Mouse (Mus musculus) stomach, embryonic 14.5 days (tissue): Measurements from ENCODE around the gene 4930550C14Rik. TPM values are rescaled to one million over a fixed set of nuclear protein-coding genes. Genes with fewer than 3 reads are reported as not detected.

Source experiments
- ATAC-seq: fragments of 200-750 bp; cut with Nextera tagmentation; 2 replicates; pipeline ENCODE4 v1.8.0; 2017; ENCODE audit warnings: low read depth, moderate TSS enrichment; ENCODE audit not compliant: insufficient number of reproducible peaks, insufficient read depth, low FRiP score
- H3K27ac ChIP-seq: fragments of 300-500 bp; sonication (generic); 2 replicates; pipeline ENCODE4 v1.5.1; 2014; ENCODE audit warnings: mild to moderate bottlenecking, low read length, moderate library complexity, mixed read lengths
- H3K27me3 ChIP-seq: fragments of 300-500 bp; sonication (generic); 2 replicates; pipeline ENCODE4 v1.6.1; 2014; ENCODE audit warnings: low read length, control low read depth, mixed read lengths; ENCODE audit not compliant: control insufficient read depth, insufficient read depth
- H3K36me3 ChIP-seq: fragments of 300-500 bp; sonication (generic); 2 replicates; pipeline ENCODE4 v1.6.1; 2014; ENCODE audit warnings: mild to moderate bottlenecking, control low read depth, low read length, moderate library complexity, mixed read lengths; ENCODE audit not compliant: control insufficient read depth, insufficient read depth
- H3K4me1 ChIP-seq: fragments of 300-500 bp; sonication (generic); 2 replicates; pipeline ENCODE4 v1.6.1; 2014; ENCODE audit warnings: low read length, control low read depth, mixed read lengths; ENCODE audit not compliant: control insufficient read depth, insufficient read depth
- H3K4me2 ChIP-seq: fragments of 300-500 bp; sonication (generic); replicated peaks from 2 replicates; pipeline ENCODE4 v1.6.1; 2014; ENCODE audit warnings: low read depth, low read length, control low read depth
- H3K4me3 ChIP-seq: fragments of 300-500 bp; sonication (generic); 2 replicates; pipeline ENCODE4 v1.5.1; 2014; ENCODE audit warnings: low read depth, low read length, control low read depth
- H3K9ac ChIP-seq: fragments of 300-500 bp; sonication (generic); replicated peaks from 2 replicates; pipeline ENCODE4 v1.6.1; 2014; ENCODE audit warnings: low read depth, mild to moderate bottlenecking, control low read depth, low read length, moderate library complexity, mixed read lengths
- H3K9me3 ChIP-seq: fragments of 300-500 bp; sonication (generic); 2 replicates; pipeline ENCODE4 v1.6.1; 2016; ENCODE audit warnings: low read depth, low read length, control low read depth; ENCODE audit not compliant: control insufficient read depth
- WGBS: fragments of 180-500 bp; shearing (Covaris S2); extraction: QIAGEN DNeasy Blood & Tissue Kit; methylation state at CpG from one replicate; pipeline ENCODE4 v1.1.7; 2014; 5-methylcytosine and 5-hydroxymethylcytosine counted together
- polyA plus RNA-seq: library from polyadenylated mRNA; unstranded; fragments of >200 nt; fragmentation: Nextera tagmentation; extraction: Ambion mirVana; gene quantifications from 2 replicates; pipeline ENCODE4 v1.2.1, GENCODE M21; 2014

4930550C14Rik gene
- polyA plus RNA-seq, 1 experiment from 2014 or later: 0.61 TPM

DNA sequence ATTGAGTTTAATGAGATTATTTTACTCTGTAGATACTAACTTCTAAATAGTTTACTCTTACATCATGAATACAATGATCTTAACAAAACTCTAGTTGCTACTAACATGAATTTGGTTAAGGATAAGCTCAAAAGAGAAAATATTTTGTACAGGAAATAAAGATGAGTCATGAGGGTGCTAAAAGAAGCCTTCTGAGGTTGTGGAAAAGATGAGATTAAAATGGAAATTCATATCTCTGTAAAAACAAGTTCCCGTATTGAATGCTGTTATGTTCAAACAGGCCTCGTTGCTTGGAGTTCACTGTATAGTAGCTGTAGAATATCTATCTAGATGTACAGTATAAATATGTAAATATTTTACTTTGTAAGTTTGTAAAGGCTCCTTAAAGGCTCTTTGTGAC is 21.5 kb upstream of the 4930550C14Rik start:
- ATAC-seq: no peak
- no peaks in the 10 kb centered on the region for H3K27me3 ChIP-seq
- WGBS: 75% methylated on average over 2 of the region's 2 CpGs
- H3K4me3 ChIP-seq: no peak overlapping the region
- no peaks in the 10 kb centered on the region for H3K9me3 ChIP-seq
- H3K27ac ChIP-seq: no peak overlapping the region
- H3K4me2 ChIP-seq: no peak overlapping the region
- no peaks in the 10 kb centered on the region for H3K36me3 ChIP-seq
- H3K4me1 ChIP-seq: peaks cover 7% of the 10 kb centered on the region
- H3K9ac ChIP-seq: no peak overlapping the region

DNA sequence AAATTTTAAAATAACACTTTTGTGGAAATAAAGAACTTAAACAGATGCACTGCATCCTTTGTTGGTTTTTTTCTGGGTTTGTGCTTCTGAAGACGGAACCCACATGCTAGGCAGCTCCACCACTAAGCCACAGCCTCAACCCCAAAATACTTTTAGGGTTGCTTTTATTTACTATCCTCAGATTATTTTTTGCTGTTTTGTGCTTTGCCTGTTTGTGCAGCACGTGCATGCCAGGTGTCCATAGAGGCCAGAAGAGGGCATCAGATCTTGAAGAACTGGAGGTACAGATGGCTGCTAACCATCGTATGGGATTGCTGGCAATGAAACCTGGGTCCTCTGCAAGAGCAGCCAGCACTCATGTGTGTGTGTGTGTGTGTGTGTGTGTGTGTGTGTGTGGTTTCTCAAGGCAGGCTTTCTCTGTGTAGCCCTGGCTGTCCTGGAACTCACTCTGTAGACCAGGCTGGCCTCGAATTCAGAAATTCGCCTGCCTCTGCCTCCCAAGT is 21.0 kb upstream of the 4930550C14Rik start:
- H3K9me3 ChIP-seq: no peaks in the 10 kb centered on the region
- H3K4me2 ChIP-seq: no peak overlapping the region
- H3K4me3 ChIP-seq: no peak overlapping the region
- H3K27ac ChIP-seq: no peak overlapping the region
- ATAC-seq: no peak
- no peaks in the 10 kb centered on the region for H3K36me3 ChIP-seq
- 85% methylated on average over 5 of the region's 5 CpGs for WGBS
- no peak overlapping the region for H3K9ac ChIP-seq
- H3K4me1 ChIP-seq: peaks cover 8% of the 10 kb centered on the region
- H3K27me3 ChIP-seq: no peaks in the 10 kb centered on the region

DNA sequence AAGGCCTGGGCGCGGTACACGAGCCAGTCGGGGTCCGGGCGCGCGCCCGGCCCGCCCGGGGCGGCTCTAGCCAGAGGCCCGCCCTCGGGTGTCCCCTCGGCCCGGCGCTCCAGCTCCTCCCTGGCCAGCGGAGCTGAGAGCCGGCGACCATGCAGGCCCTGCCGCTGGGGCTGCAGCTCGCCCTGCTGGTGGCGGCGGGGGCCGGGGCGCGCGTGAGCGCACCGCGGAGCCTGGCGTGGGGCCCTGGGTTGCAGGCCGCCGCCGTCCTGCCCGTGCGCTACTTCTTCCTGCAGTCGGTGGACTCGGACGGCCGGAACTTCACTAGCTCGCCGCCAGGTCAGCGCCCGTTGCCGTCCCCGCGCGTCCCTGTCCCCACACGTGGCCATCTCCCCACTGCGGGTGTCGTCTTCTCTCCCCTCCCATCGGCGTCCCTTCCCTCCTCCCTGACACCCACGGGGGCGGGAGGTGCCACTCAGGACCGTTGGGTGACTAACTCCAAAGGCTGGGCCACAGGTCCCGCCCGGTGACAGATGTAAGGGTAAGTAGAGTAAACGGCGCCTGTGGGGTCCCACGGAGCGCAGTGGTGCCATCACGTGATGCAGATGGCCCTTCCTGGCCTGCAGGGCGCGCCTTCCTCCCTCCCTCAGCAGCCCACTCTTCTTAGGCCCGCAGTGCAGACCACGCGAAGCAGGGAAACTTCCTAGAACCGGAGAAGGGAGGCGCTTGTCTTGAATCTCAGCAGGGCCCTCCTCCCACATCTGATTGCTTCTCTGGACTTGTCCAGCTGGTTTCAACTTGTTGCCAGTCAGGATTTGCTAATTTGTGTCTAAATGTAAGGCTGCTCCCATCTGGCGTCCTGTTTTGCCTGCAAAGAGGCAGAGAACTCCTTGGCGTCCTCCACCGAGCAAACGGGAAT is 17.9 kb upstream of the 4930550C14Rik start, which contains the start of gene Kdelc2:
TSS of gene Kdelc2 (plus strand) at position 75 of the 916 bp plus-strand sequence.
- peak within 1 kb of the TSS; percentile 80 for H3K4me3 ChIP-seq
- H3K9me3 ChIP-seq: no peaks in the 10 kb centered on the region
- no peaks in the 10 kb centered on the region for H3K27me3 ChIP-seq
- H3K4me1 ChIP-seq: peaks cover 8% of the 10 kb centered on the region
- peaks cover under 1% of the 10 kb centered on the region; the same call in 1 of the 2 replicates for H3K36me3 ChIP-seq
- H3K27ac ChIP-seq: peak within 1 kb of the TSS; percentile 99
- under 1% methylated on average over 73 of the region's 75 CpGs for WGBS
- peak; percentile 96 for ATAC-seq
- peak within 1 kb of the TSS; percentile 95 for H3K9ac ChIP-seq
- peak within 1 kb of the TSS; percentile 47 for H3K4me2 ChIP-seq

DNA sequence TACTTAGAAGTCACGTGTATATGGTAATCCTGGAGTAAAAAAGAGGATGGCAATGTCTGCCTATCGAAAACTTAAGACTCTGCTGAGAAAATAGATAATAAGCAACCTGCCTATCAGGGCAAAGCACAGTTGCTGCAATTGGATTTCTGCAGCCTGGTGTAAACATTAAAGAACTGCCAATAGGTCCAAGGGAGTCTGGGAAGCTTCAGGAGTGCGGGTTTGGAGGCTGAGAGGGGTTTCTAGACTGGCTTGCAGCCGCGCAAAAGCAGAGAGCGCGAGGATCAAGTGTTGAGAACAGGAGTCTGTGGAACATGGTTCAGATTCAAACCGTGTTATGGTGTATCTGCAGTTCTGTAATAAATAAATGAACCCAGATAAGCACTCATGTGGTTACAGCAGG is 17.3 kb upstream of the 4930550C14Rik start:
- Histone ChIP-seq H3K4me3 (peak overlapping the region; percentile 80), H3K9ac (peak overlapping the region; percentile 95; the same call in 1 of the 2 replicates), H3K4me2 (peak overlapping the region; percentile 47), H3K27ac (peak overlapping the region; percentile 99), H3K4me1 (peaks cover 8% of the 10 kb centered on the region), H3K9me3 (no peaks in the 10 kb centered on the region), H3K36me3 (peaks cover 7% of the 10 kb centered on the region), H3K27me3 (no peaks in the 10 kb centered on the region)
- 0 out of 2 replicates have a peak, but pooled peaks have one; percentile 4 for ATAC-seq
- 5% methylated on average over 8 of the region's 8 CpGs for WGBS

DNA sequence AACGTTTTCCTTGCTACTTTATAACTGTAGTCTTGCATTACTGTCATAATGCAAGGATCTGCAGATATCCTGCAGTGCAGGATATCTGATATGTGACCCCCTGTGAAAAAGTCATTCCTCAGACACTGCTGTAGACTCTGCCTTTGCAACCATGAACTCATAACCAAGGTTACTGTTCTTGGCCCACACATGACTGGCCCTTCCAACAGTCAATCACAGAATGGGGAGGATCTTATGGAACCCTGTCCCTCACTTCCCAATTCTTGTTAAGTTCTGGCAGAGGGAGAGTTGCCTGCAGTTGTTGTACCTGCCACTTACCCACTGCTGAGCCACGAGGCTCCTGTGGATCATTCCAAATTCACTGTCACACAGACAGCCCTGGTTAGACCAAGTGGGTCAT is 14.7 kb upstream of the 4930550C14Rik start:
- H3K36me3 ChIP-seq: peaks cover 8% of the 10 kb centered on the region
- H3K4me2 ChIP-seq: no peak overlapping the region
- no peak overlapping the region for H3K27ac ChIP-seq
- no peak overlapping the region for H3K9ac ChIP-seq
- H3K9me3 ChIP-seq: no peaks in the 10 kb centered on the region
- no peak for ATAC-seq
- H3K27me3 ChIP-seq: no peaks in the 10 kb centered on the region
- H3K4me1 ChIP-seq: peaks cover 8% of the 10 kb centered on the region
- no peak overlapping the region for H3K4me3 ChIP-seq
- 69% methylated on average over 2 of the region's 2 CpGs for WGBS

DNA sequence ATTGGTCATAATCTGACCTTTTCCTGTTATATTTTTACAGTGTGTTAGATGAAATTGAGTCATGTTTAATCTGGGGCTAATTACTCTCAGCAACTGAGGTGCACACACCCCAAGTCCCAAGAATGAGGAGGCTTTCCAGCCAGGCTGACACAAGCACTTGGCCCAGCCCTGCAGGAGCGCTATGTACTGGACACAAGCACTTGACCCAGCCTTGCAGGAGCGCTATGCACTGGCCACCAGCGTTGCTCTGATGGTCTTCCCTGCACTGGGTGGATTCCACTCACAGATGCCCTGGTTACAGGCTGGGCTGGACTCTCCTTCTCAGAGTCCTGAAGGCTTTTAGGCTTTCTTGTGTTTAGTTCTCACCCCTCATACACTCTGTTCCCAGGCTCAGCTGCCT is 13.0 kb upstream of the 4930550C14Rik start:
- Histone ChIP-seq H3K36me3 (peaks cover 10% of the 10 kb centered on the region), H3K4me3 (no peak overlapping the region), H3K4me1 (peaks cover 8% of the 10 kb centered on the region), H3K9me3 (no peaks in the 10 kb centered on the region), H3K9ac (no peak overlapping the region), H3K4me2 (no peak overlapping the region), H3K27me3 (no peaks in the 10 kb centered on the region), H3K27ac (no peak overlapping the region)
- no peak for ATAC-seq
- WGBS: 86% methylated on average over 3 of the region's 3 CpGs

DNA sequence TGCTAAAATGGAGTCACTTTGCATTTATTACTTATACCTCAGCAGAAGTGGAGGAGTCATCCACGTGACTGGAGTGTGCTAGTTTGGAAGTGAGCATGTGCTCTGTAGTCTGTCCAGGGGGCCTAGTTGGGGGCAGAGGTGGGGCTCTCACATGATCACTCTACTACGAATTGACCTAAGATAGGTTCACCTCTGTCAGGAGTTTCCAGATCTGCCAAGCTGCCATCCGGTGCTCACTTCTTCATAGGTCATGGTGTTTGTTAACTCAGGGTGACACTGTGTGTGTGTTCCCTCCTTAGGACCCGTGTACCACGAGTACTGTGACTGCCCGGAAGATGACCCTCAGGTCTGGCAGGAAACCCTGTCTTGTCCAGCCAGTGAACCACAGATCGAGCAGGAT is 12.0 kb upstream of the 4930550C14Rik start:
- no peaks in the 10 kb centered on the region for H3K9me3 ChIP-seq
- H3K36me3 ChIP-seq: peaks cover 10% of the 10 kb centered on the region
- peaks cover 6% of the 10 kb centered on the region for H3K4me1 ChIP-seq
- H3K4me2 ChIP-seq: no peak overlapping the region
- H3K9ac ChIP-seq: no peak overlapping the region
- H3K27me3 ChIP-seq: no peaks in the 10 kb centered on the region
- H3K27ac ChIP-seq: no peak overlapping the region
- no peak for ATAC-seq
- no peak overlapping the region for H3K4me3 ChIP-seq
- 71% methylated on average over 7 of the region's 7 CpGs for WGBS

DNA sequence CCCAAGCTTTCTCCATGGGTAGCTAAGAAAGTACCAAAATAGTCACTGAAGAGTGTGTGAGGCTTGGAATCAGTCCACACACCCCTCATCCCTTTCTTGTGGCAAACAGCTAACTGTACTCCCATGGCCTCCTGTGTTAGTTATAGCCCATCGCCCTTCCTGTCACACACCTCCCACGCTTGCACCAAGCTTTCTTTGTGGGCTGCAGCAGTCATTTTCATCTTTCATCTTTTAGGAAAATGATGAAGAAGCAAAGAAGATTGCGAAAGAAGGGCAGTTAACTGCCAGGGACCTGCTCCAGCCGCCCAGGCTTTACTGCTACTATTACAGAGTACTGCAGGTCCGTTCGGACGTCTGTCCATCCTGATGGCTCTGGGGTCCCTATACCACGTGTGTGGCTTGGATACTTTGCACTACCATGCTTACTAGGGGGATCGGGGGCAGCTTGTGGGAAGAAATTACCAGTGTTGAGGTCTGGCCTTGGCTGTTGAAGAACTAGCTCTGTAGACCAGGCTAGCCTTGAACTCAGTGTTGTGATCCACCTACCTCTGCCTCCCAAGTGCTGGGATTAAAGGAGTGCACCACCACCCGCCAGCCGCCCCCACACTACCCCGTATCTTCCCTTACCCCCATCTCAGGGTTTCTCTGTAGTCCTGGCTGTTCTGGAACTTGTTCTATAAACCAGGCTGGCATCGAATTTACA is 4.3 kb upstream of the 4930550C14Rik start:
- Histone ChIP-seq H3K4me1 (0 out of 2 replicates have a peak, but pooled peaks cover 5% of the 10 kb centered on the region), H3K4me2 (no peak overlapping the region), H3K9me3 (no peaks in the 10 kb centered on the region), H3K27ac (no peak overlapping the region), H3K27me3 (no peaks in the 10 kb centered on the region), H3K4me3 (no peak overlapping the region), H3K36me3 (no peaks in the 10 kb centered on the region; the same call in 1 of the 2 replicates), H3K9ac (no peak overlapping the region)
- ATAC-seq: no peak
- WGBS: 77% methylated on average over 13 of the region's 13 CpGs
